Mouse (Mus musculus): ENCODE data around the gene Duox2. TPM values are rescaled to one million over a fixed set of nuclear protein-coding genes. Genes with fewer than 3 reads are reported as not detected.

Duox2 gene
- polyA plus RNA-seq, 1 experiment from 2014 or later = 0.06 TPM

DNA sequence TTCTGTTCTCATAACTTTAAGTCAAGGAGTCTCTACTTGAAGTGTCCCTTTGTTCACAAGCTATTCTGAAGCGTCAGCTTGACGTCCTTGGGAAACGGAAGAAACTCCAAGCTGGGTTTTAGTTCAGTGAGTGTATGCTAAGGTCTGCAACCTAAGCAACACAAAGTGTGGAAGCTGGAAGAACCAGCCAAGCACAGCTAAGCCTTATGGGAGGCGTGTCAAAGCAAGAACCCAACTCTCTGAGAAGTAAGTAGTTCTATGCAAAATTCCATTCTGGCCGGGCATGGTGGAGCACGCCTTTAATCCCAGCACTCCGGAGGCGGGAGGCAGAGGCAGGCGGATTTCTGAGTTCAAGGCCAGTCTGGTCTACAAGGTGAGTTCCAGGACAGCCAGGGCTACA lies 66.6 kb downstream of the Duox2 start:
- 0 out of 2 replicates have a peak, but pooled peaks cover 2% of the 10 kb centered on the region for H3K4me1 ChIP-seq (ENCODE audit: control insufficient read depth, insufficient read depth, low read length)
- ATAC-seq (ENCODE audit: insufficient number of reproducible peaks, insufficient read depth, low FRiP score, low read depth) = no peak

DNA sequence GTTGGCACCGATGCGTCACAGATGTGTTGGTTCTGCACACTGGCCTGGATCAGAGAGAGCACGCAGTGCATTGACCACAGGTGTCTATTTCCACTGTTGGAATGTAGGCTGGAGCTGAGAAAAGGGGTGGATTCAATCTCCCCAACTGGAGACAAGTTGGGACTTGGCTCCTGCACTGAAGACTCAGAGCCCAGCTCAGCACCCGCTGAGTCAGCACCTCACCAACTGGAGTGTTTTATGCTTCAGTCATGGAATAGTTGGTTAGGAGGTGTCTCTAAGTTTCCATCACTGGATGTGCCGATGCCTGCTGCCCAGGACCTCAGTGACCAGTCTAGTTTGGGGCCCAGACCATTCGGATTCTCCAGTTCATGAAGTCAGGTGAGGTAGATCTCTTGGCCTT lies 67.9 kb downstream of the Duox2 start:
- 85% methylated on average over 6 of the region's 6 CpGs for WGBS
- ATAC-seq (ENCODE audit: insufficient number of reproducible peaks, insufficient read depth, low FRiP score, low read depth) = no peak
- H3K9ac ChIP-seq (replicated peaks; ENCODE audit: low read depth, low read length) = no peak overlapping the region
- no peaks in the 10 kb centered on the region for H3K4me1 ChIP-seq (ENCODE audit: control insufficient read depth, insufficient read depth, low read length)
- H3K36me3 ChIP-seq (ENCODE audit: control insufficient read depth, insufficient read depth, low read length) = no peaks in the 10 kb centered on the region
- H3K4me2 ChIP-seq (replicated peaks; ENCODE audit: low read depth, low read length) = no peak overlapping the region
- H3K9me3 ChIP-seq (ENCODE audit: control insufficient read depth, low read depth, low read length) = no peaks in the 10 kb centered on the region
- H3K27me3 ChIP-seq (ENCODE audit: control insufficient read depth, insufficient read depth, low read length) = no peaks in the 10 kb centered on the region
- H3K27ac ChIP-seq (ENCODE audit: low read length) = no peak overlapping the region
- no peak overlapping the region for H3K4me3 ChIP-seq (ENCODE audit: low read depth, low read length)

More for the DNA sequence above, 66.6 kb downstream of the Duox2 start:
- H3K9ac ChIP-seq (replicated peaks; ENCODE audit: low read depth, low read length) = no peak overlapping the region
- H3K27me3 ChIP-seq (ENCODE audit: control insufficient read depth, insufficient read depth, low read length) = no peaks in the 10 kb centered on the region
- no peaks in the 10 kb centered on the region for H3K9me3 ChIP-seq (ENCODE audit: control insufficient read depth, low read depth, low read length)
- WGBS = 82% methylated on average over 9 of the region's 9 CpGs
- no peak overlapping the region for H3K27ac ChIP-seq (ENCODE audit: low read length)
- no peak overlapping the region for H3K4me2 ChIP-seq (replicated peaks; ENCODE audit: low read depth, low read length)
- H3K36me3 ChIP-seq (ENCODE audit: control insufficient read depth, insufficient read depth, low read length) = no peaks in the 10 kb centered on the region
- H3K4me3 ChIP-seq (ENCODE audit: low read depth, low read length) = no peak overlapping the region

Other genes with a start within 250 kb of the Duox2 start
- gene Spg11, start 180.1 kb downstream of the Duox2 start, polyA plus RNA-seq (2014; fragmentation: Nextera tagmentation; extraction: Ambion mirVana) = 14.6 and 15.5 TPM in 2 replicates
- gene B2m, start 150.8 kb downstream of the Duox2 start, polyA plus RNA-seq (2014; fragmentation: Nextera tagmentation; extraction: Ambion mirVana) = 358 and 383 TPM in 2 replicates
- gene Trim69, start 137.7 kb downstream of the Duox2 start, polyA plus RNA-seq (2014; fragmentation: Nextera tagmentation; extraction: Ambion mirVana) = 0.14 and 0.23 TPM in 2 replicates
- not detected in 2 replicates for gene Patl2, start 112.3 kb downstream of the Duox2 start, polyA plus RNA-seq (2014; fragmentation: Nextera tagmentation; extraction: Ambion mirVana)
- not detected in 2 replicates for gene Terb2, start 112.2 kb downstream of the Duox2 start, polyA plus RNA-seq (2014; fragmentation: Nextera tagmentation; extraction: Ambion mirVana)
- 28.3 and 30.0 TPM in 2 replicates for gene Sord, start 63.7 kb downstream of the Duox2 start, polyA plus RNA-seq (2014; fragmentation: Nextera tagmentation; extraction: Ambion mirVana)
- 0.17 TPM in 1 of 2 replicates, not detected in the other for gene Duoxa2, start 451 bp upstream of the Duox2 start, polyA plus RNA-seq (2014; fragmentation: Nextera tagmentation; extraction: Ambion mirVana)
- gene Duoxa1, start 15.3 kb upstream of the Duox2 start, polyA plus RNA-seq (2014; fragmentation: Nextera tagmentation; extraction: Ambion mirVana) = 3.0 and 3.8 TPM in 2 replicates
- gene Duox1, start 17.2 kb upstream of the Duox2 start, polyA plus RNA-seq (2014; fragmentation: Nextera tagmentation; extraction: Ambion mirVana) = 0.36 and 0.53 TPM in 2 replicates
- 3.8 and 5.2 TPM in 2 replicates for gene Shf, start 70.7 kb upstream of the Duox2 start, polyA plus RNA-seq (2014; fragmentation: Nextera tagmentation; extraction: Ambion mirVana)
- gene Slc28a2, start 128.0 kb upstream of the Duox2 start, polyA plus RNA-seq (2014; fragmentation: Nextera tagmentation; extraction: Ambion mirVana) = 6.6 and 6.9 TPM in 2 replicates
- not detected in 2 replicates for gene Gm14085, start 186.5 kb upstream of the Duox2 start, polyA plus RNA-seq (2014; fragmentation: Nextera tagmentation; extraction: Ambion mirVana)

Measured in stomach, embryonic 14.5 days (tissue).